Mouse (Mus musculus) bone marrow macrophage, adult 2 months (primary cell): ENCODE data around the gene Agpat1.

ENCODE experiments used
- CTCF ChIP-seq: IDR thresholded peaks from 2 replicates; pipeline ENCODE4 v1.5.1; 2012; ENCODE audit warnings: low read depth, mild to moderate bottlenecking, low read length, moderate library complexity
- POLR2A ChIP-seq: IDR thresholded peaks from 2 replicates; pipeline ENCODE4 v1.6.1; 2012; ENCODE audit warnings: mild to moderate bottlenecking, low read depth, low read length, borderline replicate concordance

DNA sequence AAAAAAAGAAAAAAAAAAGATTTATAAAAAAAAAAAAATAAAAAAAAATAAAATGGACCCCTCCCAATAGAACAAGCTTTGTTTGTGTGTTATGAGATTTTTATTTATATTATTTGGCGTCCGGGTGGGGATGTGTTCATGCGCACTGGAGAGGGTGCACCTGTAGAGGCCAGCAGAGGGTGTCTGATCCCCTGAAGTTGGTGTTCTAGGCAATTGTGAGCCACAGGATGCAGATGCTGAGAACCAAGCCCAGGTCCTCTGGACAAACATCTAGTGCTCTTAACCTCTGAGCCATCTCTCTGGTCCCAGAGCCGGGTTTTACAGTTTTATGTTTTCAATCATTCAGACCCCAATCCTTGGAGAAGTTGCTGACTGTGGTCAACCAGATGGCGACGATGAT, 43.6 kb upstream of the Agpat1 start:
- TF ChIP-seq CTCF (no peak), POLR2A (no peak)
